Mouse (Mus musculus) cortical plate, adult 2 months (tissue): ENCODE data around the gene 1810009A15Rik.
"Not testable (repeated sequence)": the region's sequence is repeated elsewhere in the genome, so short reads cannot be mapped to it uniquely, and the experiment has no call there.

Experiments used
- CTCF ChIP-seq: fragments of 200-500 bp; IDR thresholded peaks from 2 replicates; pipeline ENCODE4 v1.5.1; 2011; ENCODE audit warnings: mild to moderate bottlenecking, control low read depth, low read length; ENCODE audit not compliant: insufficient read depth; ENCODE audit errors: extremely low read depth
- POLR2A ChIP-seq: fragments of 200-500 bp; IDR thresholded peaks from 2 replicates; pipeline ENCODE4 v1.6.1; 2011; ENCODE audit warnings: mild to moderate bottlenecking, low read length, control low read depth; ENCODE audit not compliant: insufficient read depth; ENCODE audit errors: extremely low read depth

- TF ChIP-seq POLR2A, CTCF: not testable (repeated sequence)
These were observed 7.6 kb downstream of the 1810009A15Rik start for GRCm38 (mm10) chr19:8896231-8896630.
